Mouse (Mus musculus) small intestine, adult 2 months (tissue): ENCODE measurements around the gene Kcnd3. TPM values are rescaled to one million over a fixed set of nuclear protein-coding genes. Genes with fewer than 3 reads are reported as not detected.

Experiments used
- H3K27ac ChIP-seq: fragments of 200-500 bp; 2 replicates; pipeline ENCODE4 v1.5.1; 2012; ENCODE audit warnings: low read depth, low read length, control low read depth, inconsistent platforms; ENCODE audit not compliant: insufficient read depth
- H3K27me3 ChIP-seq: fragments of 200-500 bp; 2 replicates; pipeline ENCODE4 v1.6.1; 2012; ENCODE audit warnings: mild to moderate bottlenecking, moderate library complexity, low read length, inconsistent platforms; ENCODE audit not compliant: control insufficient read depth, insufficient read depth
- H3K36me3 ChIP-seq: fragments of 200-500 bp; 2 replicates; pipeline ENCODE4 v1.6.1; 2012; ENCODE audit warnings: mild to moderate bottlenecking, low read length, control low read depth, inconsistent platforms; ENCODE audit not compliant: control insufficient read depth, insufficient read depth
- H3K4me1 ChIP-seq: fragments of 200-500 bp; 2 replicates; pipeline ENCODE4 v1.6.1; 2012; ENCODE audit warnings: low read length, inconsistent platforms, mixed read lengths; ENCODE audit not compliant: control insufficient read depth, insufficient read depth, insufficient read length
- H3K4me3 ChIP-seq: fragments of 200-500 bp; 2 replicates; pipeline ENCODE4 v1.5.1; 2012; ENCODE audit warnings: low read depth, mild to moderate bottlenecking, control low read depth, inconsistent platforms, low read length, moderate library complexity
- CTCF ChIP-seq: fragments of 200-500 bp; IDR thresholded peaks from 2 replicates; pipeline ENCODE4 v1.5.1; 2012; ENCODE audit warnings: low read depth, mild to moderate bottlenecking, control low read depth, inconsistent platforms, low read length, moderate library complexity, mixed read lengths; ENCODE audit not compliant: insufficient replicate concordance, insufficient read length; ENCODE audit errors: extremely low read depth
- POLR2A ChIP-seq: fragments of 200-500 bp; IDR thresholded peaks from 2 replicates; pipeline ENCODE4 v1.6.1; 2012; ENCODE audit warnings: low read depth, mild to moderate bottlenecking, control low read depth, inconsistent platforms, low read length, moderate library complexity
- WGBS: fragments of 180-500 bp; shearing (Covaris S2); methylation state at CpG from one replicate; pipeline ENCODE4 v1.1.7; 2018; 5-methylcytosine and 5-hydroxymethylcytosine counted together
- polyA plus RNA-seq: library from polyadenylated mRNA; depleted of rRNA; stranded (reverse); fragments of >200 nt; gene quantifications from 2 replicates; pipeline ENCODE4 v1.2.3, GENCODE M21; 2012

Kcnd3 gene
- polyA plus RNA-seq, 1 experiment, result 1.5 TPM

- no peak overlapping the region for H3K4me3 ChIP-seq
- whole genome bisulfite sequencing, result 73% methylated on average over 4 of the region's 4 CpGs
- H3K27me3 ChIP-seq, result peaks cover 18% of the 10 kb centered on the region
- TF ChIP-seq POLR2A (no peak), CTCF (no peak)
- peaks cover 3% of the 10 kb centered on the region; the same call in 1 of the 2 replicates for H3K4me1 ChIP-seq
- H3K27ac ChIP-seq, result no peak overlapping the region
- H3K36me3 ChIP-seq, result no peaks in the 10 kb centered on the region
Measured at GRCm38 (mm10) chr3:105457657-105458056, 5.5 kb downstream of the Kcnd3 start.

DNA sequence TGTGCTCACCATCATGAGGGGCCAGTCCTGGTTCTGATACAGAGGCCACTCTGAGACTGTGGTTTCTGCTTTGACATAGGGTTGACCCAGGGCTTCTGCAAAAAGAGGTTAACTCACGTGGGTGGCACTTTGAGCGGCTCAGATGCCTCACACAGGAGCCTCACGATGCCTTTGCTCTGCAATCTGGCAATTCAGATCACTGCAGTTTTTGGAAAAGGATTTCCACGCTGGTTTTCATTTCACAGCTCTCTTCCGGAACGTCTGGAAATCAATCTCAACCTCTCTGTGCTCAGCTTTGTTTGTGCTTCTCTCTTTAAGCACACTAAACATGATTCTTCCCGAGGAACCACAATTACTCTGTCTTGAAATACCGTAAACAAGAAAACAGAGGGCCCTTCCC lies 14.4 kb downstream of the Kcnd3 start:
- 65% methylated on average over 8 of the region's 8 CpGs for WGBS
- Histone ChIP-seq H3K27ac (no peak overlapping the region), H3K4me3 (no peak overlapping the region), H3K4me1 (no peaks in the 10 kb centered on the region), H3K27me3 (no peaks in the 10 kb centered on the region), H3K36me3 (no peaks in the 10 kb centered on the region)
- TF ChIP-seq CTCF (no peak), POLR2A (no peak)

GRCm38 (mm10) chr3:105472564-105472963 lies 20.4 kb downstream of the Kcnd3 start:
- Histone ChIP-seq H3K4me3 (no peak overlapping the region), H3K4me1 (no peaks in the 10 kb centered on the region), H3K27ac (no peak overlapping the region), H3K36me3 (no peaks in the 10 kb centered on the region), H3K27me3 (no peaks in the 10 kb centered on the region)
- TF ChIP-seq CTCF (no peak), POLR2A (no peak)
- WGBS, result 62% methylated on average over 1 of the region's 1 CpGs

- Histone ChIP-seq H3K27ac (no peak overlapping the region), H3K27me3 (no peaks in the 10 kb centered on the region), H3K4me3 (no peak overlapping the region), H3K4me1 (no peaks in the 10 kb centered on the region), H3K36me3 (no peaks in the 10 kb centered on the region)
- WGBS, result 81% methylated on average over 1 of the region's 1 CpGs
- TF ChIP-seq CTCF (no peak), POLR2A (no peak)
Measured at GRCm38 (mm10) chr3:105476408-105476807, 24.3 kb downstream of the Kcnd3 start.

DNA sequence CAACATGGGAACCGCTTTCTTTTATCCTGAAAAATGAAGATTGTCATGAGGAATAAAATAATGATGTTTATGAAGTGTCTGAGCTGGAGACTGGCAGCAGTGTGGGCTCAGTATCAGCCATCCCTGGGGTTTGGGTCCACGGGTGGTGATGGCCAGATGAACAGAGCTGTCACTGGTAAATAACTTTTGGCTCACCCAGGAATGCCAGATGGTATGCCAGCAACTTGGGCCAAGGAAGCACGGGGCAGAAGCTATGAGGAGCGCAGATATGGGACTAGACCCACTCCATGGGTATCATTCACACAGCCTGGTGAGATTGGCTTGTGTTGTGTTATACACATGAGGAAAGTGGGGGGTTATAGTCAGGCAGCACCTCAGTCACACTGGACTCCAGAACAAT lies 26.7 kb downstream of the Kcnd3 start:
- no peaks in the 10 kb centered on the region for H3K4me1 ChIP-seq
- no peak overlapping the region for H3K27ac ChIP-seq
- H3K27me3 ChIP-seq, result no peaks in the 10 kb centered on the region
- 85% methylated on average over 4 of the region's 4 CpGs for WGBS
- no peak overlapping the region for H3K4me3 ChIP-seq
- TF ChIP-seq CTCF (no peak), POLR2A (no peak)
- no peaks in the 10 kb centered on the region for H3K36me3 ChIP-seq

DNA sequence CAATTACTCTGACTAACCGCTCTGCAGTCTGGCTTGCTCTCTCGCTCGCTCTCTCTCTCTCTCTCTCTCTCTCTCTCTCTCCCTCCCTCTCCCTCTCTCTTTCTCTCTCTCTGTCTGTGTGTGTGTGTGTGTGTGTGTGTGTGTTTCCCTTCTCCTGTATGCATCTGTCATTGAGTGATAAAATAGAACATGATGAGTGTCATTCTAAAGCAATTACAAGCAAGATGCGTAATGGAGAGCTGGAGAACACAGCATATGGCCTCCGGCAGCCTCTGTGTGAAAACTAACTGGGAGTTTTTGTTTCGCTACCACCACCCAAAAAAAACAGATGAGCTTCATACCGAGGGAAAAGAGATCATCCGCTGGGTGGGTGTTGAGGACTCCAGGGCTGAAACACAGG lies 29.3 kb downstream of the Kcnd3 start:
- Histone ChIP-seq H3K27ac (no peak overlapping the region), H3K36me3 (no peaks in the 10 kb centered on the region), H3K4me1 (no peaks in the 10 kb centered on the region), H3K27me3 (no peaks in the 10 kb centered on the region), H3K4me3 (no peak overlapping the region)
- TF ChIP-seq POLR2A (no peak), CTCF (no peak)
- 80% methylated on average over 8 of the region's 8 CpGs for WGBS

DNA sequence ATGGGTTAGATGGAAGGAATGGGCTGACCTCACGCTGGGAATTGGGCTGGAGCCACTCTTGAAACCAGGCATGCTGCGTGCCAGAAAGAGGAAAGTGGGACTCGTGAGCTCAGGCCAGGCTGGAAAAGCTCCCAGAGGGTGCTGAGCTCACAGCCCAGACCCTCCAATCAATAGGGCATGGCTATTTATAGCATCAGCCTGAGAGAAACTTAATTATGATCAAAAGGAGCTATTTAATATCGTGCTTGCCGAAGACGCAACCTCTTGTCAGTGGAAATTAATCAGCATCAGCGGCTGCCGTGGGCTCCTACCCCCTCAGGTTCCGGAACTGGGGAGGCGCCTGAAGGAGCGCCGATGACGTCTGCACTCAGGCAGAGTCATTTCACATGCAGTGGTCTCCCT lies 31.5 kb downstream of the Kcnd3 start:
- H3K27me3 ChIP-seq, result no peaks in the 10 kb centered on the region
- no peak overlapping the region for H3K27ac ChIP-seq
- WGBS, result 66% methylated on average over 13 of the region's 13 CpGs
- H3K4me3 ChIP-seq, result no peak overlapping the region
- H3K36me3 ChIP-seq, result no peaks in the 10 kb centered on the region
- H3K4me1 ChIP-seq, result no peaks in the 10 kb centered on the region
- TF ChIP-seq CTCF (no peak), POLR2A (no peak)

GRCm38 (mm10) chr3:105487171-105487570 lies 35.0 kb downstream of the Kcnd3 start:
- TF ChIP-seq CTCF (no peak), POLR2A (no peak)
- 34% methylated on average over 8 of the region's 8 CpGs for WGBS
- Histone ChIP-seq H3K27ac (no peak overlapping the region), H3K4me3 (no peak overlapping the region), H3K36me3 (no peaks in the 10 kb centered on the region), H3K4me1 (no peaks in the 10 kb centered on the region), H3K27me3 (no peaks in the 10 kb centered on the region)
